Mouse (Mus musculus): ENCODE measurements around the gene Wdpcp. TPM values are rescaled to one million over a fixed set of nuclear protein-coding genes. Genes with fewer than 3 reads are reported as not detected.
"Not testable (repeated sequence)": the region's sequence is repeated elsewhere in the genome, so short reads cannot be mapped to it uniquely, and the experiment has no call there.

Wdpcp gene
- polyA plus RNA-seq (2012; fragmentation: generic; extraction: Trizol), result 2.6 TPM
- long read RNA-seq, experiment 1, partial matches to known transcripts, result 1 of 7 reads
- long read RNA-seq, experiment 1, other reads (novel, unspliced or antisense), result 2 of 7 reads
- long read RNA-seq, experiment 2, transcript Wdpcp-201 (18 exons, 2,792 nt), result major isoform, 18 of 29 reads
- long read RNA-seq, experiment 2, partial matches to known transcripts, result 2 of 29 reads
- long read RNA-seq, experiment 2, other reads (novel, unspliced or antisense), result 9 of 29 reads

DNA sequence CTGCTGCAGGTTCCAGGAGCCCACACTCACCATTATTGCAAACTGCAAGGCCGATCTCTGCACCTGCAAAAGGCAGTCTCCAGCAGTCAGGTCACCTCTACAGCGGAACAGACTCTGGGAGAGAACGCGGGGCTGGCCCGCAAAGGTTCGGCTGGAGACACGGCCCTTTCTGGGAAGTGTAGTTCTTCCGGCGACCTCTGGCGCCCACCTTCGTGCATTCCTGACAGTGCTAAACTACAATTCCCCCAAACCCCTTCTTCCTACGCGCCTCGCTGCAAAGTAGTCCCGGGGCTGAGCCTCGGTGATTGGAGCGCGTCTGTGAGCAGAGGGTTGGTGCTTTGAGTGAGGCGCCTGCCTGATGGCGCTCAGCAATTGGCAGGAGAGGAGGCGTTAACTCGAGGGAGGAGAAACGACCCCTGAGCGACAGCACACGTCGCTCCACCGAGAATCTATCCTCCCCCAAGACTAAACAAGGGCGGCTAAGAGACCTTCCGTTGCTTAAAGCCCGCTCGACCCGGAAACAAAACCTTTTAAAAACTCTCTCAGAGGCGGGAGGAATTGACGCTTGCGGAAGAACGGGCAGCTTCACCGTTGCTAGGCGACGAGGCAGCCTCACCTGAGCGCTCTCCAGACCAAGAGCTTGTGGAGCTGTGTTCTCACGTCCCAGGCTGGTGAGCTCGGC is at the start of gene Wdpcp, which contains the start of gene Mdh1:
Wdpcp (plus strand) TSS at position 536 of the 682 bp plus-strand sequence.
Mdh1 (minus strand) TSS at position 668 of the 682 bp plus-strand sequence.
- peaks cover 9% of the 10 kb centered on the region for H3K36me3 ChIP-seq (ENCODE audit: control insufficient read depth, insufficient read depth)
- H3ac ChIP-seq (ENCODE audit: control insufficient read depth, insufficient read length, low read depth), result peak within 1 kb of the TSS; percentile 70
- no peak for TF ChIP-seq USF1 (IDR thresholded peaks at IDR 0.05; ENCODE audit: low read depth)
- no peaks in the 10 kb centered on the region for H3K27me3 ChIP-seq (ENCODE audit: control insufficient read depth, insufficient read depth, insufficient read length)
- H3K79me2 ChIP-seq (ENCODE audit: control insufficient read depth, insufficient read depth), result peaks cover 48% of the 10 kb centered on the region
- peak within 1 kb of the TSS; percentile 78 for H3K4me3 ChIP-seq (ENCODE audit: insufficient read depth, poor library complexity, severe bottlenecking)
- H3K79me3 ChIP-seq (ENCODE audit: low read depth), result peaks cover 21% of the 10 kb centered on the region

DNA sequence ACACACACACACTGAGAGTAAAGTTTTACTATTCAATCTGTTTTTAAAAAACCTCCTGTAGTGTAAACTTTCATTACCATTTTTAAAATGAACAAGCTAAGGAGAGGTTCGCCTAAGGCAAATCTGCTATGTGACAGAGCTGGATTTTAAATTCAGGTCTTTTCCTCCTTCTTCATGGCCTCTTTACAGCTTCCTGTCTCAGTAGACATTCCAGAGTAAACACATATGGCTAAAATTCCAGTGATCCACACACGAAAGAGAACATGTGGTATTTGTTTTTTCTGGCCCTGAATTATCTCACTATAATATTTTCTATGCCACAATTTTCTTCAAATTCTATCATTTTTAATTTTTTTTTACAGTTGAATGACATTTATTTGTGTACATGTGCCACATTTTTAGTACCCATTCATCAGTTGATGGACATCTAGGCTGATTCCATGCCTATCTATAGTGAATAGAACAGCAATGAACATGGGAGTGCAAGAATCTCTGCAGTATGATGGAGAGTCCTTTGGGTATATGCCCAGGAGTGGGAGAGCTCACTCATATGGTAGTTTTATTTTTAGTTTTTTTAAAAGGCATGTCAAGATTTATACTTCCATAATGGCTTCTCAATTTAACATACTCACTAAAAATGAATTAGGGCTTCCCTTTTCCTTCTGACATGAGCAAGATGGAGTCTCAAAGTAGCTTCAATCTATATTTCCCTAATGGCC is 43.2 kb upstream of the Wdpcp start:
- no peaks in the 10 kb centered on the region for H3K79me3 ChIP-seq (ENCODE audit: low read depth)
- TF ChIP-seq MYOG (IDR thresholded peaks at IDR 0.05; ENCODE audit: control insufficient read depth, extremely low read depth, insufficient read length) (no peak), MAX (IDR thresholded peaks at IDR 0.05) (no peak), USF1 (IDR thresholded peaks at IDR 0.05; ENCODE audit: low read depth) (no peak), CEBPB (IDR thresholded peaks at IDR 0.05; ENCODE audit: low read depth) (no peak), MYOD1 (IDR thresholded peaks at IDR 0.05; ENCODE audit: control insufficient read depth, insufficient read length, low read depth) (no peak), FOSL1 (IDR thresholded peaks at IDR 0.05; ENCODE audit: insufficient read depth, low read length, poor library complexity, severe bottlenecking) (no peak), CTCF (IDR thresholded peaks at IDR 0.05; ENCODE audit: control insufficient read depth, insufficient read depth, insufficient read length) (no peak)
- H3ac ChIP-seq (ENCODE audit: control insufficient read depth, insufficient read length, low read depth), result no peak overlapping the region
- H3K36me3 ChIP-seq (ENCODE audit: control insufficient read depth, insufficient read depth), result no peaks in the 10 kb centered on the region
- no peaks in the 10 kb centered on the region for H3K79me2 ChIP-seq (ENCODE audit: control insufficient read depth, insufficient read depth)
- no peak overlapping the region for H3K4me3 ChIP-seq (ENCODE audit: insufficient read depth, poor library complexity, severe bottlenecking)
- H3K27me3 ChIP-seq (ENCODE audit: control insufficient read depth, insufficient read depth, insufficient read length), result no peaks in the 10 kb centered on the region

DNA sequence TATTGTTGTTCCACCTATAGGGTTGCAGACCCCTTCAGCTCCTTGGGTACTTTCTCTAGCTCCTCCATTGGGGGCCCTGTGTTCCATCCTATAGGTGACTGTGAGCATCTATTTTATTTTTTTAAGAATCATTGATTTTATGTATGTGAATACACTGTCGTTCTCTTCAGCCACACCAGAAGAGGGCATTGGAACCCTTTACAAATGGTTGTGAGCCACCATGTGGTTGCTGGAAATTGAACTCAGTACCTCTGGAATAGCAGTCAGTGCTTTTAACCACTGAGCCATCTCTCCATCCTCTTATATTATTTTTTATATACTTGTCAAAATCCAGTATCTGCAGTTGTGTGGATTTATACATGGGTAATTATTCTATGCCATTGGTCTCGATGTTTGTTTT is 41.2 kb upstream of the Wdpcp start:
- not testable (repeated sequence) for H3K4me3 ChIP-seq (ENCODE audit: insufficient read depth, poor library complexity, severe bottlenecking); H3K79me3 ChIP-seq (ENCODE audit: low read depth); H3K27me3 ChIP-seq (ENCODE audit: control insufficient read depth, insufficient read depth, insufficient read length); H3K36me3 ChIP-seq (ENCODE audit: control insufficient read depth, insufficient read depth); H3K79me2 ChIP-seq (ENCODE audit: control insufficient read depth, insufficient read depth); H3ac ChIP-seq (ENCODE audit: control insufficient read depth, insufficient read length, low read depth)

DNA sequence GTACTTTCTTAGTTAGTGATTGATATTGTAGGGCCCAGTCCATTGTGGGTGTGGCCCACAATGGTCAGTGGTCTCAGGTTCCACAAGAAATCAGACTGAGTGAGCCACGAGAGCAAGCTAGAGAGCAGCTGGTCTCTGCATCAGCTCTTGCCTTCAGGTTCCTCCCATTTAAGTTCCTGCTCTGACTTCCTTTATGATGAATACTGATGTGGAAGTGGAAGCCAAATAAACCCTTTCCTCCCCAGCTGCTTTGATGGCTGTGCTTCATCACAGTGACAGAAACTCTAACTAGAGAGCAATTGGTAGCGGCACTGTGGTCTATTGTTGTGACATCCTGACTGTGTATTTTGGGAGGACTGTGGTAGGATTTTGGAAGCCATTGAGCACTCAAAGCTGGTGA is 32.0 kb upstream of the Wdpcp start:
- H3K27me3 ChIP-seq (ENCODE audit: control insufficient read depth, insufficient read depth, insufficient read length), result no peaks in the 10 kb centered on the region
- H3K79me2 ChIP-seq (ENCODE audit: control insufficient read depth, insufficient read depth), result no peaks in the 10 kb centered on the region
- H3K4me3 ChIP-seq (ENCODE audit: insufficient read depth, poor library complexity, severe bottlenecking), result no peak overlapping the region
- no peak overlapping the region for H3ac ChIP-seq (ENCODE audit: control insufficient read depth, insufficient read length, low read depth)
- TF ChIP-seq MYOG (IDR thresholded peaks at IDR 0.05; ENCODE audit: control insufficient read depth, extremely low read depth, insufficient read length), result no peak
- no peak for TF ChIP-seq FOSL1 (IDR thresholded peaks at IDR 0.05; ENCODE audit: insufficient read depth, low read length, poor library complexity, severe bottlenecking)
- TF ChIP-seq CTCF (IDR thresholded peaks at IDR 0.05; ENCODE audit: control insufficient read depth, insufficient read depth, insufficient read length), result no peak
- no peak for TF ChIP-seq USF1 (IDR thresholded peaks at IDR 0.05; ENCODE audit: low read depth)
- no peak for TF ChIP-seq MAX (IDR thresholded peaks at IDR 0.05)
- no peak for TF ChIP-seq CEBPB (IDR thresholded peaks at IDR 0.05; ENCODE audit: low read depth)
- no peak for TF ChIP-seq MYOD1 (IDR thresholded peaks at IDR 0.05; ENCODE audit: control insufficient read depth, insufficient read length, low read depth)
- no peaks in the 10 kb centered on the region for H3K79me3 ChIP-seq (ENCODE audit: low read depth)
- H3K36me3 ChIP-seq (ENCODE audit: control insufficient read depth, insufficient read depth), result no peaks in the 10 kb centered on the region

DNA sequence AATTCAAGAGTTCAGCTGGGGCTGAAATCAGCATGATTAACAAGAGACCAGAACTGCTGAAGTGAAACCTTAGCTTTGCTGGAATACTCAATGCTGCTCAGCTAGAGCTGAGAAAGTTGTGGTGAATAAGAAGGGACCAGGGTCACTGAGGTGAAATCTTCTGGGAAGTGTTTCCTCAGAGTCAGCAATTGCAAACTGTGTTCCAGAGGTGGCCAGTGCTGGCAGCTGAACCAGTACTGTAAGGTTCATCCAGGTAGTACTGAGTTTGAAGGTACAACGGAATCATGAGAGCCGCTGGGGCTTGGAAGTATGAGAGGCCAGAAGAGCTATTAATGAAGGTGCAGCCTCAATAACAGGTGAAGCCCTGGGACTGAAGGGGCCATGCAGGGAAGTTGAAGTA is 31.4 kb upstream of the Wdpcp start:
- no peaks in the 10 kb centered on the region for H3K79me2 ChIP-seq (ENCODE audit: control insufficient read depth, insufficient read depth)
- TF ChIP-seq CEBPB (IDR thresholded peaks at IDR 0.05; ENCODE audit: low read depth), result no peak
- TF ChIP-seq FOSL1 (IDR thresholded peaks at IDR 0.05; ENCODE audit: insufficient read depth, low read length, poor library complexity, severe bottlenecking), result no peak
- TF ChIP-seq MYOG (IDR thresholded peaks at IDR 0.05; ENCODE audit: control insufficient read depth, extremely low read depth, insufficient read length), result no peak
- TF ChIP-seq USF1 (IDR thresholded peaks at IDR 0.05; ENCODE audit: low read depth), result no peak
- no peak for TF ChIP-seq CTCF (IDR thresholded peaks at IDR 0.05; ENCODE audit: control insufficient read depth, insufficient read depth, insufficient read length)
- no peak for TF ChIP-seq MYOD1 (IDR thresholded peaks at IDR 0.05; ENCODE audit: control insufficient read depth, insufficient read length, low read depth)
- TF ChIP-seq MAX (IDR thresholded peaks at IDR 0.05), result no peak

DNA sequence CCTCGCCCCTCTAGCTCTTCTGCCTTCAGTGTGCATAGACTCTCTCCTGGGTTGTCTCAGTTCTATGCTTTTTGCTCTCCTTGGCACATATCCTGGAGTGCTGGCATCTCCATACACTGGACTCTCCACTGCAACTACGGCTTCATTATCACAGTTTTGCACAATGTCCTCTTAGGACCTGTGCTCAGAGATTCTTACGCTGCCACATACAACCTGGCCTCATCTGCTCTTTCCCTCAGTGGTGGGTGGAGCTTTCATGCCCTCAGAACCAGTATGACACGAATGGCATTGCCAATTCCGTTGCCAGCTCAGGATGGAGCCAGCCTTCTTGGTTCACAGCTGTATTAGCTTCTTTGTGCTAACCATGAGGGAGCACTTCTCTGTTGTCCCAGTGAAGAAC is 29.3 kb upstream of the Wdpcp start:
- Histone ChIP-seq H3K36me3 (ENCODE audit: control insufficient read depth, insufficient read depth) (no peaks in the 10 kb centered on the region), H3K27me3 (ENCODE audit: control insufficient read depth, insufficient read depth, insufficient read length) (no peaks in the 10 kb centered on the region), H3ac (ENCODE audit: control insufficient read depth, insufficient read length, low read depth) (no peak overlapping the region), H3K79me2 (ENCODE audit: control insufficient read depth, insufficient read depth) (no peaks in the 10 kb centered on the region), H3K79me3 (ENCODE audit: low read depth) (no peaks in the 10 kb centered on the region), H3K4me3 (ENCODE audit: insufficient read depth, poor library complexity, severe bottlenecking) (no peak overlapping the region)
- TF ChIP-seq CTCF (IDR thresholded peaks at IDR 0.05; ENCODE audit: control insufficient read depth, insufficient read depth, insufficient read length), result no peak
- TF ChIP-seq MYOD1 (IDR thresholded peaks at IDR 0.05; ENCODE audit: control insufficient read depth, insufficient read length, low read depth), result no peak
- TF ChIP-seq MAX (IDR thresholded peaks at IDR 0.05), result no peak

More for the DNA sequence above, 31.4 kb upstream of the Wdpcp start:
- Histone ChIP-seq H3K36me3 (ENCODE audit: control insufficient read depth, insufficient read depth) (no peaks in the 10 kb centered on the region), H3K79me3 (ENCODE audit: low read depth) (no peaks in the 10 kb centered on the region), H3ac (ENCODE audit: control insufficient read depth, insufficient read length, low read depth) (no peak overlapping the region), H3K27me3 (ENCODE audit: control insufficient read depth, insufficient read depth, insufficient read length) (no peaks in the 10 kb centered on the region), H3K4me3 (ENCODE audit: insufficient read depth, poor library complexity, severe bottlenecking) (no peak overlapping the region)
